Mouse (Mus musculus) hindbrain, embryonic 12.5 days (tissue): ENCODE measurements around the gene Itgal. TPM values are rescaled to one million over a fixed set of nuclear protein-coding genes. Genes with fewer than 3 reads are reported as not detected.
"Not testable (repeated sequence)": the region's sequence is repeated elsewhere in the genome, so short reads cannot be mapped to it uniquely, and the experiment has no call there.

Source experiments
- ATAC-seq: fragments of 200-750 bp; cut with Nextera tagmentation; 2 replicates; pipeline ENCODE4 v1.8.0; 2017; ENCODE audit warnings: moderate TSS enrichment; ENCODE audit not compliant: low FRiP score
- H3K27ac ChIP-seq: fragments of 300-500 bp; sonication (generic); 2 replicates; pipeline ENCODE4 v1.5.1; 2016; ENCODE audit warnings: mild to moderate bottlenecking
- H3K27me3 ChIP-seq: fragments of 300-500 bp; sonication (generic); 2 replicates; pipeline ENCODE4 v1.6.1; 2016; ENCODE audit warnings: mild to moderate bottlenecking
- H3K36me3 ChIP-seq: fragments of 300-500 bp; sonication (generic); 2 replicates; pipeline ENCODE4 v1.6.1; 2016; ENCODE audit warnings: mild to moderate bottlenecking
- H3K4me1 ChIP-seq: fragments of 300-500 bp; sonication (generic); 2 replicates; pipeline ENCODE4 v1.6.1; 2016
- H3K4me2 ChIP-seq: fragments of 300-500 bp; sonication (generic); replicated peaks from 2 replicates; pipeline ENCODE4 v1.6.1; 2016; ENCODE audit warnings: mild to moderate bottlenecking
- H3K4me3 ChIP-seq: fragments of 300-500 bp; sonication (generic); 2 replicates; pipeline ENCODE4 v1.5.1; 2016; ENCODE audit warnings: mild to moderate bottlenecking
- H3K9ac ChIP-seq: fragments of 300-500 bp; sonication (generic); 2 replicates; pipeline ENCODE4 v1.6.1; 2016; ENCODE audit warnings: mild to moderate bottlenecking, moderate library complexity
- H3K9me3 ChIP-seq: fragments of 300-500 bp; sonication (generic); replicated peaks from 2 replicates; pipeline ENCODE4 v1.6.1; 2016; ENCODE audit warnings: mild to moderate bottlenecking
- WGBS: fragments of 180-500 bp; shearing (Covaris S2); methylation state at CpG from one replicate; pipeline ENCODE4 v1.1.7; 2016; 5-methylcytosine and 5-hydroxymethylcytosine counted together
- polyA plus RNA-seq: library from polyadenylated mRNA; unstranded; fragments of >200 nt; fragmentation: Nextera tagmentation; extraction: Ambion mirVana; gene quantifications from 2 replicates; pipeline ENCODE4 v1.2.1, GENCODE M21; 2016

Itgal gene
- polyA plus RNA-seq, 1 experiment from 2014 or later: 0.52 TPM

DNA sequence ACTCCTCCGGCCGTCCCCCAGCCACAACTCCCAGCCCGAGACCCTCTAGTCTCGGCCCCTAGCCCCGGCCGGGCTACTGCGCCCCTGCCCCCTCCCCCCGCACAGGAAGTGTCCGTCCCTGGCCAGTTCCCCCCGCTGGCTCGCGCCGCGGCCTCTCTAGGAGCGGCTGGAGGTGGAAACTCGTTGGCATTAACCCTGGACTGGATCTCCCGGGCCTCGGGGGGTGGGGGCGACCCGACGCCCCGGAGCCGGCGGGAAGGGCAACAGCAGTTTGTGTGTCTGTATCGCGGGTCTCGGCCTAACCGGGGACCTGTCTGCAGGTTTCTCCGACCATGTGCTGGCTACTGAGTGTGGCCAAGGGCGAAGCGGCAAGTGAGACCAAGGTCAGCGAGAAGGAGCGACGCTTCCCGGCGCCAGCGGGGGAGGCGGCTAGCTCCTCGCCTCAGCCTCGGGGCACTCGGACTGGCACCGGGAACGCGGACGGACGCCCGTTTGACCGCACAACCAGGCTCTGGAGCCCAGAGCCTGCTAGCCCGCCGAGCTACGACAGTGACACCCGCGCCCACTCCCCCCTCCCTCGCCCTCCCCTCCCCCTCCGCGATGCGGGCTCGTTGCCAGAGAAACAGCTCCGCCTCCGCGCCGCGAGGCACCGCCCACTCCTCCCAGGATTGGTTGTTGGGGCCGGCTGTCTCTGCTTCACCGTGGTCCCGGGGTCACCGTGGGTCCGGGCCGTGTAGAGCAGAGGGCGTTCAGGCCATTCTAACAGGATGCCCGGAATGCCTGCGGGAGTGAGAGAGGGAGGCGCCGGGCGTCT is 49.7 kb downstream of the Itgal start, which contains the start of gene Zfp768:
Zfp768 (minus strand) TSS at position 78 of the 814 bp plus-strand sequence.
- Histone ChIP-seq H3K4me1 (peaks cover 21% of the 10 kb centered on the region), H3K9me3 (no peaks in the 10 kb centered on the region), H3K4me2 (peak within 1 kb of the TSS; percentile 87), H3K27me3 (no peaks in the 10 kb centered on the region), H3K4me3 (peak within 1 kb of the TSS; percentile 95), H3K27ac (peak within 1 kb of the TSS; percentile 90), H3K9ac (peak within 1 kb of the TSS; percentile 96), H3K36me3 (peaks cover 30% of the 10 kb centered on the region)
- under 1% methylated on average over 72 of the region's 76 CpGs for WGBS
- ATAC-seq: peak; percentile 94

DNA sequence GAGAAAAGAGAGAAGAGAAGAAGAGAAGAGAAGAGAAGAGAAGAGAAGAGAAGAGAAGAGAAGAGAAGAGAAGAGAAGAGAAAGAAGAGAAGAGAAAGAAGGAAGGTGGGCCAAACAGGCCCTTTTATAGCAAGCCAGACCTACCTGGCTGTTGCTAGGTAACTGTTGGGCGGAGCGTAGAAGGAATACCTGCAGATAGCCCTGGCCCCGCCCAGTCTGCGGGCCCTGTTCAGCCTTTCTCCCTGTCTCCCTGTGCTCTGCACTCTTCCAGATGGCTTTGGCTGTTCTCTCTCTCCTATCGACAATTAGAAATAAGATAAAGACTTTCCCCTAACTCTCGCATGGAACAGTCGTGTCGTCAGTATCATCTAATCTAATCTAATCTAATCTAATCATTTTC is 50.6 kb downstream of the Itgal start:
- H3K36me3 ChIP-seq: peaks cover 21% of the 10 kb centered on the region
- H3K4me2 ChIP-seq: peak overlapping the region; percentile 87
- H3K4me1 ChIP-seq: peaks cover 21% of the 10 kb centered on the region
- peak overlapping the region; percentile 96 for H3K9ac ChIP-seq
- peak overlapping the region; percentile 95 for H3K4me3 ChIP-seq
- no peak for ATAC-seq
- 15% methylated on average over 8 of the region's 8 CpGs for WGBS
- H3K27me3 ChIP-seq: no peaks in the 10 kb centered on the region
- no peak overlapping the region; the same call in 1 of the 2 replicates for H3K27ac ChIP-seq
- H3K9me3 ChIP-seq: no peaks in the 10 kb centered on the region

DNA sequence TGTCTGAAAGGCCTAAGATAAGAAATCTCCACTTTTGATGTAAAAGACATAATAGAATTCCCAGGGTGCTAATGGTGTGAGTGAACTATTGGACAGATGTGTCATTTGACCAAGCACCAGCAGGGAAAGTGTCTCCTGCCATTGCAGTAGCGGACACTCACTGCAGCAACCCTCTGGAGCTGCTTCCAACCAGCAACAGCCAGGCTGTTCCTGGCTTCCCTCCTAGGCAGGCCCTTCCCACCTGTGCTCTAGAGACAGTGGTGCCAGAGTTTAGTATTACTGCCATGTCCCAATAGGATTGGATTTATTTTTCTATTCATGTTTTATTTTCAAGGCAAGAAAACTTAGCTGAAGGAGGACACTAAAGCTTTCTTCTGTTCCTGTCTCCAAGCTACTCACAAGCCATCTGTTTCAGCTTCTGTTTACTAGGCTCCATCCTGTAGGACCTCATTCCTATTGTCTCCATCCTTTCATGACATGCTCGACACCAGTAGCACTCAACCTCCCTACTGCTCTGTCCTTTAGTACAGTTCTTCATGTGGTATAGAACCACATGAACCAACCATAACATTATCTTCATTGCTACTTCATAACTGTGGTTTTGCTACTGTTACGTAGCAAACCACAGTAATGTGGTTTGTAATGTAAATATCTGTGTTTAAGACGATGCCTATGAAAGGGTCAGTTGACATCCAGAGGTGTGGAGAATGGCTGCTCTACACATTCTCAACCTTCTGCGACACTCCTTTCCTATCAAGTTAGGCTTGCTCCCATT is 55.4 kb downstream of the Itgal start:
- Histone ChIP-seq H3K4me2 (no peak overlapping the region), H3K4me1 (peaks cover 7% of the 10 kb centered on the region), H3K27me3 (no peaks in the 10 kb centered on the region), H3K4me3 (no peak overlapping the region), H3K27ac (no peak overlapping the region), H3K9me3 (no peaks in the 10 kb centered on the region), H3K9ac (no peak overlapping the region), H3K36me3 (no peaks in the 10 kb centered on the region)
- no peak for ATAC-seq
- WGBS: 94% methylated on average over 5 of the region's 5 CpGs

DNA sequence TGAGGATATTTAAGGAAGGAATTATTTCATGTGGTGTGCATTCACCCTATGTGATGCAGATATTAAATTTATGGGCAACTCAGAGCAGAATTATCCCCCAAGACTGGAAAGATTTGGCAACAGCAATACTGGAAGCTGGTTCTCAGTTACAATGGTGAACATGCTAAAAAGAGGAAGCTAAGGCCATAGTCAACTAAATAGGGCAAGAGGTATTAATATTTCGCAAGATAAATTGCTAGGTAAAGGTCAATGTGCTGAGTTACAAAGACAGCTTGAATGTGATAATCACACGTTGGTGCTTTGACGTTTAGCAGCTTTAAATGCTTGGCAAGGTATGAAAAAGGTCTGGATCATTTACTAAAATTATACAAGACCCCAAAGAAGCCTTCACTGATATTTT is 59.7 kb downstream of the Itgal start:
- Histone ChIP-seq H3K4me1 (no peaks in the 10 kb centered on the region), H3K4me2 (no peak overlapping the region), H3K27ac (no peak overlapping the region), H3K9me3 (no peaks in the 10 kb centered on the region), H3K4me3 (no peak overlapping the region), H3K9ac (no peak overlapping the region), H3K36me3 (no peaks in the 10 kb centered on the region), H3K27me3 (peaks cover 10% of the 10 kb centered on the region)
- 72% methylated on average over 3 of the region's 3 CpGs for WGBS
- ATAC-seq: no peak

DNA sequence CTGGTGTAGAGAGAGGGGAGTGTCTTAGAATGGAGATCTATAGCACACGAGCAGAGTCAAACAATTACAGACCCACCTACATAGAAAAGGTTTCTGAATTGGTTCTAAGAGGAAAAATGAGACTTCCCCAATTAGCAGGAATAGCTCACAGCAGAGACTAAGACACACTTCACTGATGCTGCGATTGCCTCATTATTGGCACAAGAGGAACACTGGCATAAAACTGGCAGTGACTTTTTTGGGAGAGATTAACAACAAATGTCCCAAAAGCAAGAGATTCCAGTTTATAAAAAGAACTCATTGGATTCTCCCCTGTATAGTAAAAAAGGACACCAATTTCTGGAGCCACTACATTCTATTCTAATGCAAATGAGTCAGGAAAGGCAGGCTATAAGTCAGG is 61.8 kb downstream of the Itgal start:
- 65% methylated on average over 2 of the region's 2 CpGs for WGBS

DNA sequence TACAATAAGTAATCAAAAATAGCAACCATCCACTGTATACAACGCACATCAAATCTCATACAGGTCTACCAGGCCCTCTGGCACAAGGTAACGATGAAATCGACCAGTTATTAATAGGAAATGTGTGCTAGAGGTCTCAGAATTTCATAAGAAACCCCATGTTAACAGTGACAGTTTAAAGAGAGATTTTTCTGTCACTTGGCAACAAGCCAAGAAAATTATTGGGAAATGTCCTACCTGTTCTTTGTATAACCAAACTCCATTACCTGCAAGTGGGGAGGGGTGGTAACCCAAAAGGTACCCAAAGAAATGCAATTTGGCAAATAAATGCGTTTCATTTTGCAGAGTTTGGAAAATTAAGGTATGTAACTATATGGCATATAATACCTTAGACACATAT is 62.4 kb downstream of the Itgal start:
- no peak for ATAC-seq
- Histone ChIP-seq H3K4me1 (peaks cover 3% of the 10 kb centered on the region; the same call in 1 of the 2 replicates), H3K4me2 (no peak overlapping the region), H3K4me3 (no peak overlapping the region), H3K9me3 (no peaks in the 10 kb centered on the region), H3K27ac (no peak overlapping the region), H3K27me3 (peaks cover 19% of the 10 kb centered on the region), H3K36me3 (no peaks in the 10 kb centered on the region), H3K9ac (no peak overlapping the region)
- WGBS: 73% methylated on average over 4 of the region's 4 CpGs

More for the DNA sequence above, 61.8 kb downstream of the Itgal start:
- no peak overlapping the region for H3K9ac ChIP-seq
- no peak overlapping the region for H3K4me2 ChIP-seq
- H3K27me3 ChIP-seq: peaks cover 17% of the 10 kb centered on the region
- H3K36me3 ChIP-seq: no peaks in the 10 kb centered on the region
- no peak for ATAC-seq
- H3K4me1 ChIP-seq: no peaks in the 10 kb centered on the region
- no peak overlapping the region for H3K27ac ChIP-seq
- no peak overlapping the region for H3K4me3 ChIP-seq
- no peaks in the 10 kb centered on the region for H3K9me3 ChIP-seq

DNA sequence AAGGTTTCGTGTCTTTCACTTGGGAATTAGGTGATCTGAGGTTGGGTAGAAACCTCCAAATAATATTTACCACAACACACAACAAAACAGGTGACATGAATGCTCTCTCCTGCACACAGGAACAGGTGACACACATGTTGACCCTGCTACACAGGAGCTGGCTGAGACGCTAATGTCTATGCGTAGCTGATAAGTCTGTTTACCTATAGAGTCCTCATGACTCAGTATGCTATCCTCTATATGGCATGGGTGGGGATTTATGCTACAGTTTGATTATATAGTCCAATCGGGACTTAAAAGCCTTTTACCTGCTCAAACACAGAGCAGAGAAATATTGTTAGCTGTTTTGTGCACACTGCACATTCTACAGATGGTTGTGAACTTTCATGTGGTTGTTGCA is 64.2 kb downstream of the Itgal start:
- no peak overlapping the region for H3K9ac ChIP-seq
- no peaks in the 10 kb centered on the region for H3K36me3 ChIP-seq
- H3K27ac ChIP-seq: no peak overlapping the region
- WGBS: 81% methylated on average over 4 of the region's 4 CpGs
- H3K4me2 ChIP-seq: no peak overlapping the region
- ATAC-seq: no peak
- H3K27me3 ChIP-seq: peaks cover 22% of the 10 kb centered on the region
- H3K4me1 ChIP-seq: peaks cover 9% of the 10 kb centered on the region; the same call in 1 of the 2 replicates
- H3K9me3 ChIP-seq: no peaks in the 10 kb centered on the region
- no peak overlapping the region for H3K4me3 ChIP-seq

DNA sequence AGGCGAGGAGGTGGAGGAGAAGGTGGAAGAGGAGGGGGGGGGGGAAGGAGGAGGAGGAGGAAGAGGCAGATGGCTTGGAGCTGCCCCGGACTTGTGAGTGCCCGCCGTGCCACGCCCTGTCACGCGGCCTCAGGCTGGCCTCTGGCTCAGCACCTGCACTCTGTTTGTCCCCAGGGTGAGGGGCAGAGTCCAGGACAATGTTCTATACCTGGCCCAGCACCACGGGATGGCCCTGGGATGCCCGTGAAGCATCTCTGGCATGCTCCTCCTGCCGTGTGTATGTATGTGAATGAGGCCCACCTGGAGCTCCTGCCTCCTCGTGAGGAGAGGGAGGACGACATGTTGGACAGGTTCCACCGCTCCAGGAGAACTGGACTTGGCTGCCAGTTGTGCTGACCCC is 65.4 kb downstream of the Itgal start:
- Histone ChIP-seq H3K27ac (no peak overlapping the region), H3K4me3 (no peak overlapping the region), H3K9ac (no peak overlapping the region), H3K4me2 (no peak overlapping the region), H3K27me3 (peaks cover 27% of the 10 kb centered on the region), H3K36me3 (no peaks in the 10 kb centered on the region), H3K9me3 (no peaks in the 10 kb centered on the region), H3K4me1 (peaks cover 9% of the 10 kb centered on the region; the same call in 1 of the 2 replicates)
- 55% methylated on average over 12 of the region's 13 CpGs for WGBS
- no peak for ATAC-seq

DNA sequence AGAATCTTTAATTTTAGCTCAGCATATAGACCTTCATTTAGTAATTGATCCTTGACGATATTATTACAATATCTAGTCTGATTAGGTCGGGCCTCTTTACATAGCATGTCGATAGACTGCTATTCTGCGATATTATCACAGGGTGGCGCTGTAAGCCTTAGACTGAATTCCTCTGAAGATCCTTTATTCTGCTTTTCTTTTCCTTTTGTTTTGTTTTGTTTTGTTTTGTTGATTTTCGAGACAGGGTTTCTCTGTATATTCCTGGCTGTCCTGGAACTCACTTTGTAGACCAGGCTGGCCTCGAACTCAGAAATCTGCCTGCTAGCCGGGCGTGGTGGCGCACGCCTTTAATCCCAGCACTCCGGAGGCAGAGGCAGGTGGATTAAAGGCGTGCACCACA is 66.4 kb downstream of the Itgal start:
- H3K9me3 ChIP-seq, H3K9ac ChIP-seq, H3K27ac ChIP-seq, H3K36me3 ChIP-seq, H3K4me1 ChIP-seq, ATAC-seq: not testable (repeated sequence)
- Histone ChIP-seq H3K27me3 (peaks cover 27% of the 10 kb centered on the region), H3K4me3 (0 out of 2 replicates have a peak overlapping the region, but pooled peaks have one; percentile 11), H3K4me2 (0 out of 2 replicates have a peak overlapping the region, but pooled peaks have one; percentile 25)
- WGBS: 20% methylated on average over 13 of the region's 13 CpGs

DNA sequence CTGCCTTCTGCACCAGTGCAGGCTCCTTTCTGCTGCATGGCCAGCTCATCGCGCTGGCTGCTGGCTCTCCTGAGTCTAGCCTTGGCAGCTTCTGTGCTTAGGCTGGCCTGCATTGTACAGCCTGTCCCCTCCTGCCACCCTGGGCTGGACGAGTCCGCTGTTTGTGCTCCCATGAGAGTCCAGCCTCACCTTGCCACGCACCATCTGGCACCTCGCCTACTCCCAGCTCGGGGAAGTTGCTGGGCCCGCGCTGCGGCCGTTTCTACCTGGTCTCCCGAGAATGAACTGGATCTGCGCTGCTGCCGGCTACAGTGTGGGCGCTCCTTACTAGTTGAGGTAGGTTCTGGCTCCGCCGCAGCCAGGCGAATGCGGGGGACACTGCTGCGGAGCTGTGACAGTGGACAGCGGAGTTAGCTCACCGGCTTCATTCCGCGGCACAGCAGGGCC is 67.4 kb downstream of the Itgal start:
- Histone ChIP-seq H3K9ac (peak overlapping the region; percentile 69), H3K27ac (0 out of 2 replicates have a peak overlapping the region, but pooled peaks have one; percentile 40), H3K9me3 (no peaks in the 10 kb centered on the region), H3K4me2 (peak overlapping the region; percentile 71), H3K36me3 (no peaks in the 10 kb centered on the region), H3K4me3 (peak overlapping the region; percentile 37), H3K4me1 (peaks cover 9% of the 10 kb centered on the region; the same call in 1 of the 2 replicates), H3K27me3 (peaks cover 20% of the 10 kb centered on the region)
- ATAC-seq: peak; percentile 43; the same call in 1 of the 2 replicates
- WGBS: 2% methylated on average over 24 of the region's 24 CpGs

DNA sequence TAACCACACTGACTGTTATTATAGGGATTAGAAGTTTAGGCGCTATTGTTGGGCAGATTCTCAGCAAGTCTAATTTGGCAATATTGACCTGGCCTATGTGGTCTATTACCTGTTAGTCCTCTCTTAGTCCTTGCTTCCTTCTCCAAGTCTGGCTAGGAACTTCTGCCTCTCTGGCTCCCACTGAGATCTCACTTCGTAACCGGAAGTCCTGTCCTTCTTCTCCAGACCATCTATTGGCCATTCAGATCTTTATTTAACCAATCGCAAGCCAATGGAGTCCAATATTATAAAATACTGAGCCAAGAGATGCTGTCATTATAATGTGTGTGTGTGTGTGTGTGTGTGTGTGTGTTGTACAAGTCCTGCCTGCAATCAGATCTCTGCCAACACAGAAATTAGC is 68.1 kb downstream of the Itgal start:
- peak overlapping the region; percentile 71 for H3K4me2 ChIP-seq
- peak overlapping the region; percentile 37 for H3K4me3 ChIP-seq
- no peak overlapping the region for H3K27ac ChIP-seq
- H3K4me1 ChIP-seq: peaks cover 9% of the 10 kb centered on the region; the same call in 1 of the 2 replicates
- H3K9me3 ChIP-seq: no peaks in the 10 kb centered on the region
- 55% methylated on average over 4 of the region's 4 CpGs for WGBS
- no peaks in the 10 kb centered on the region for H3K36me3 ChIP-seq
- H3K27me3 ChIP-seq: peaks cover 20% of the 10 kb centered on the region
- no peak overlapping the region for H3K9ac ChIP-seq
- no peak for ATAC-seq

DNA sequence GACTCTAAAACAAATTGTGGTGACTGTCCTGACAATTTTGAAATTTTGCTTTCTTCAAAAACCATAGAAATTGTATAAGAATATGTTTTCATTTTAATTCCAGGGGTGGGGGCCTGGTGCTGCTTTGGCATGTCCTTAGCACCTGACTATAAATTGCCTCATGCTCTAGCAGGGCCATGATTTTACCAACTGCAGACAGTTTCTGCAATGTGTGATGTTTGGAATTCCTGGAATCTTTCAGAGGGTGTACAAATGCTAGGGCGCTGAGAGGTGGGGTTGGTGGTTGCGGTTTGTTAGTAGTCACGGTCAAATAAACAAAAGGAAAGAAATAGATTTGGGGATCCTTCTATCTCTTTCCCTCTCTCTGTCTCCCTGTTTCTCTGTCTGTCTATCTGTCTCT is 70.2 kb downstream of the Itgal start:
- Histone ChIP-seq H3K9me3 (no peaks in the 10 kb centered on the region), H3K4me1 (peaks cover 9% of the 10 kb centered on the region; the same call in 1 of the 2 replicates), H3K27ac (no peak overlapping the region), H3K27me3 (peaks cover 15% of the 10 kb centered on the region), H3K4me3 (no peak overlapping the region), H3K36me3 (no peaks in the 10 kb centered on the region), H3K4me2 (no peak overlapping the region), H3K9ac (no peak overlapping the region)
- no peak for ATAC-seq
- 84% methylated on average over 3 of the region's 3 CpGs for WGBS
